ENCODE assay signal across 18 mouse cellular contexts in the genomic region with DNA sequence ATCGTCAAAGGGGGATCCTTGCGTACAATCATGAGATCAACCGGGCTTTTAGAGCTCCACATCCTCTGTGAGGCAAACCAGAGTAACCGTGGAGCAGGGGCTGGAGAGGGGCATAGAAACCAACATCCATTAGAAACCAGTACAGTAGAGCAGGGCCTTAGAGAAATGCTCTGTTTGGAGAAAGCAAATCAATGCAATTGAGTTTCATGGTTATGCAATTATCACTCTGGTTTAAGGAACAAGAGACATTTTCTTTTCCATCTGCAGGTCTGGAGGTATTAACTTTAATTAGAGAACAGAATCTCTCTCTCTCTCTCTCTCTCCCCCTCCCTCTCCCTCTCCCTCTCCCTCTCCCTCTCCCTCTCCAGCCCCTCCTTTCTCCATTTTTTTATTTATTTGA. TPM values are rescaled to one million over a fixed set of nuclear protein-coding genes. Genes with fewer than 3 reads are reported as not detected.
"Had no signal": no experiment of that assay in that cellular context is flagged by ENCODE, and none has a peak within 500 bp of the region (broad histone marks: within the 10 kb centered on the region; RNA-seq: fewer than 3 reads in every experiment).

No protein-coding gene starts in this region.

- H3K4me3 ChIP-seq: neural tube, embryonic 15.5 days; stomach, embryonic 15.5 days had no signal

- H3K27me3 ChIP-seq: neural tube, embryonic 15.5 days; stomach, embryonic 15.5 days had no signal

- H3K27ac ChIP-seq: neural tube, embryonic 15.5 days; stomach, embryonic 15.5 days; stomach, postnatal 0 days had no signal

- H3K4me1 ChIP-seq: neural tube, embryonic 15.5 days; stomach, embryonic 15.5 days had no signal

- H3K4me2 ChIP-seq: neural tube, embryonic 15.5 days; stomach, embryonic 15.5 days had no signal

- H3K9me3 ChIP-seq: neural tube, embryonic 15.5 days; stomach, embryonic 15.5 days had no signal

- H3K36me3 ChIP-seq: neural tube, embryonic 15.5 days; stomach, embryonic 15.5 days had no signal

- H3K9ac ChIP-seq: neural tube, embryonic 15.5 days; stomach, embryonic 15.5 days had no signal

- DNase-seq: retina, postnatal 1 day; right cerebral cortex, adult 18-20 months; right cerebral cortex, postnatal 14 days; right cerebral cortex, postnatal 25 days; right cerebral cortex, postnatal 4 days; spleen, adult 18-20 months; thymus, adult 18-20 months; thymus, adult 2 months; thymus, postnatal 14 days; thymus, postnatal 25 days; thymus, postnatal 36 days; thymus, postnatal 4 days had no signal

RNA-seq across cellular contexts. Expression of a gene that starts 29.9 kb away (rescaled TPM):
- polyA plus RNA-seq: neural tube, embryonic 14.5 days; neural tube, embryonic 15.5 days; small intestine, adult 2 months; testis, adult 2 months had no signal
